Mouse (Mus musculus) hindbrain, embryonic 11.5 days (tissue): ENCODE measurements around the gene Izumo2. TPM values are rescaled to one million over a fixed set of nuclear protein-coding genes. Genes with fewer than 3 reads are reported as not detected.

Experiments
- ATAC-seq: fragments of 200-750 bp; cut with Nextera tagmentation; 2 replicates; pipeline ENCODE4 v1.8.0; 2017; ENCODE audit warnings: mild to moderate bottlenecking, moderate TSS enrichment, moderate library complexity; ENCODE audit not compliant: low FRiP score
- DNase-seq: peaks from one replicate; pipeline ENCODE4 v3.0.0-alpha.2; 2015; ENCODE audit warnings: low spot score
- H3K27ac ChIP-seq: fragments of 300-500 bp; sonication (generic); 2 replicates; pipeline ENCODE4 v1.5.1; 2014; ENCODE audit warnings: mild to moderate bottlenecking, low read depth, low read length
- H3K27me3 ChIP-seq: fragments of 300-500 bp; sonication (generic); 2 replicates; pipeline ENCODE4 v1.6.1; 2014; ENCODE audit warnings: mild to moderate bottlenecking, low read length, moderate library complexity, mixed read lengths; ENCODE audit not compliant: control insufficient read depth, insufficient read depth
- H3K36me3 ChIP-seq: fragments of 300-500 bp; sonication (generic); 2 replicates; pipeline ENCODE4 v1.6.1; 2014; ENCODE audit warnings: mild to moderate bottlenecking, low read length, moderate library complexity, mixed read lengths; ENCODE audit not compliant: control insufficient read depth, insufficient read depth
- H3K4me1 ChIP-seq: fragments of 300-500 bp; sonication (generic); replicated peaks from 2 replicates; pipeline ENCODE4 v1.6.1; 2014; ENCODE audit warnings: low read length, mixed read lengths; ENCODE audit not compliant: control insufficient read depth, insufficient read depth
- H3K4me2 ChIP-seq: fragments of 300-500 bp; sonication (generic); replicated peaks from 2 replicates; pipeline ENCODE4 v1.6.1; 2014; ENCODE audit warnings: mild to moderate bottlenecking, low read depth, low read length
- H3K4me3 ChIP-seq: fragments of 300-500 bp; sonication (generic); 2 replicates; pipeline ENCODE4 v1.5.1; 2014; ENCODE audit warnings: low read depth, low read length
- H3K9ac ChIP-seq: fragments of 300-500 bp; sonication (generic); 2 replicates; pipeline ENCODE4 v1.6.1; 2014; ENCODE audit warnings: low read depth, low read length
- H3K9me3 ChIP-seq: fragments of 300-500 bp; sonication (generic); 2 replicates; pipeline ENCODE4 v1.6.1; 2016; ENCODE audit warnings: low read length; ENCODE audit not compliant: control insufficient read depth
- WGBS: fragments of 180-500 bp; shearing (Covaris S2); extraction: QIAGEN DNeasy Blood & Tissue Kit; methylation state at CpG from one replicate; pipeline ENCODE4 v1.1.7; 2014; 5-methylcytosine and 5-hydroxymethylcytosine counted together
- polyA plus RNA-seq: library from polyadenylated mRNA; unstranded; fragments of >200 nt; fragmentation: Nextera tagmentation; extraction: Ambion mirVana; gene quantifications from 2 replicates; pipeline ENCODE4 v1.2.1, GENCODE M21; 2014

Gene Izumo2
- polyA plus RNA-seq, 1 experiment from 2014 or later = not detected

GRCm38 (mm10) chr7:44757164-44757563 lies 48.6 kb downstream of the Izumo2 start:
- Histone ChIP-seq H3K9ac (no peak overlapping the region), H3K4me1 (no peaks in the 10 kb centered on the region), H3K4me3 (no peak overlapping the region), H3K36me3 (0 out of 2 replicates have a peak, but pooled peaks cover 8% of the 10 kb centered on the region), H3K27me3 (no peaks in the 10 kb centered on the region), H3K4me2 (no peak overlapping the region), H3K9me3 (no peaks in the 10 kb centered on the region), H3K27ac (no peak overlapping the region)
- DNase-seq = no peak
- ATAC-seq = no peak
- 79% methylated on average over 2 of the region's 2 CpGs for WGBS

DNA sequence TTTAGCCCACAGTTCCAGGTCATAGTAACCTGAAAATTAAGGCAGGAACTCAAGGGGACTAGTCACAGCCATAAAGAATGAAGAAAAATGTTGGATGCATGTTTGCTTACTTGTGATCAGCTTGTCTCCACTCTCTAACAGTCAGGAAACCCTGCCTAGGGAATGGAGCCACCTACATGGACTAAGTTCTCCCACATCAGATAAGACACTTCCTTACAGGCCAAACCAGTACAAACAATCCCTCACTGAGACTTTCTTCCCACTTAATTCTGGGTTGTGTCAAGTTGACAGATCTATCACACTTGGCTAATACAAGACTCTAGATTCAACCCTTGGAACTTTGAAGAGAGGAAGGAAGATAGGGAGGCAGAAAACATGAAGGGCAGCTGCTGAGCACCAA lies 51.8 kb downstream of the Izumo2 start:
- H3K9me3 ChIP-seq = no peaks in the 10 kb centered on the region
- ATAC-seq = no peak
- no peak overlapping the region for H3K27ac ChIP-seq
- no peak overlapping the region for H3K4me2 ChIP-seq
- 0 out of 2 replicates have a peak, but pooled peaks cover 2% of the 10 kb centered on the region for H3K36me3 ChIP-seq
- DNase-seq = no peak
- no peaks in the 10 kb centered on the region for H3K27me3 ChIP-seq
- no peaks in the 10 kb centered on the region for H3K4me1 ChIP-seq
- H3K9ac ChIP-seq = no peak overlapping the region
- H3K4me3 ChIP-seq = no peak overlapping the region

- Histone ChIP-seq H3K27me3 (no peaks in the 10 kb centered on the region), H3K27ac (no peak overlapping the region), H3K9ac (no peak overlapping the region), H3K4me1 (no peaks in the 10 kb centered on the region), H3K4me3 (no peak overlapping the region), H3K4me2 (no peak overlapping the region), H3K9me3 (no peaks in the 10 kb centered on the region), H3K36me3 (0 out of 2 replicates have a peak, but pooled peaks cover 5% of the 10 kb centered on the region)
- 87% methylated on average over 5 of the region's 5 CpGs for WGBS
- DNase-seq = no peak
- ATAC-seq = no peak
Observed at GRCm38 (mm10) chr7:44768129-44768528, 59.6 kb downstream of the Izumo2 start.

Other genes with a start within 250 kb of the Izumo2 start
- gene Aspdh, start 243.4 kb upstream of the Izumo2 start, polyA plus RNA-seq = 1.2 and 2.1 TPM in 2 replicates
- 57.3 and 59.1 TPM in 2 replicates for gene Josd2, start 240.8 kb upstream of the Izumo2 start, polyA plus RNA-seq
- 90.2 and 97.2 TPM in 2 replicates for gene Emc10, start 212.2 kb upstream of the Izumo2 start, polyA plus RNA-seq
- 13.5 and 20.6 TPM in 2 replicates for gene Fam71e1, start 212.2 kb upstream of the Izumo2 start, polyA plus RNA-seq
- gene Mybpc2, start 184.1 kb upstream of the Izumo2 start, polyA plus RNA-seq = 0.07 and 0.19 TPM in 2 replicates
- gene Spib, start 176.7 kb upstream of the Izumo2 start, polyA plus RNA-seq = not detected in 2 replicates
- gene Pold1, start 159.9 kb upstream of the Izumo2 start, polyA plus RNA-seq = 40.9 and 43.2 TPM in 2 replicates
- gene Nr1h2, start 154.8 kb upstream of the Izumo2 start, polyA plus RNA-seq = 70.8 and 72.7 TPM in 2 replicates
- gene Napsa, start 136.4 kb upstream of the Izumo2 start, polyA plus RNA-seq = 0.28 and 0.66 TPM in 2 replicates
- gene Kcnc3, start 118.1 kb upstream of the Izumo2 start, polyA plus RNA-seq = 1.4 and 2.1 TPM in 2 replicates
- 1.9 and 2.3 TPM in 2 replicates for gene Myh14, start 37.9 kb upstream of the Izumo2 start, polyA plus RNA-seq
- gene Vrk3, start 39.7 kb downstream of the Izumo2 start, polyA plus RNA-seq = 32.5 and 36.7 TPM in 2 replicates
- gene Zfp473, start 42.3 kb downstream of the Izumo2 start, polyA plus RNA-seq = 3.0 and 3.7 TPM in 2 replicates
- 44.2 and 62.3 TPM in 2 replicates for gene Nup62, start 107.3 kb downstream of the Izumo2 start, polyA plus RNA-seq
- gene Il4i1, start 107.6 kb downstream of the Izumo2 start, polyA plus RNA-seq = 0.60 and 1.7 TPM in 2 replicates
- 1.9 and 2.0 TPM in 2 replicates for gene Atf5, start 107.9 kb downstream of the Izumo2 start, polyA plus RNA-seq
- gene Akt1s1, start 140.2 kb downstream of the Izumo2 start, polyA plus RNA-seq = 31.7 and 38.0 TPM in 2 replicates
- gene Tbc1d17, start 140.3 kb downstream of the Izumo2 start, polyA plus RNA-seq = 60.9 and 65.5 TPM in 2 replicates
- 26.3 and 27.6 TPM in 2 replicates for gene Pnkp, start 148.4 kb downstream of the Izumo2 start, polyA plus RNA-seq
- gene Ptov1, start 161.0 kb downstream of the Izumo2 start, polyA plus RNA-seq = 314 and 331 TPM in 2 replicates
- 72.7 and 76.2 TPM in 2 replicates for gene Med25, start 184.0 kb downstream of the Izumo2 start, polyA plus RNA-seq
- 13.9 and 18.7 TPM in 2 replicates for gene Fuz, start 187.3 kb downstream of the Izumo2 start, polyA plus RNA-seq
- 82.7 and 85.0 TPM in 2 replicates for gene Ap2a1, start 220.8 kb downstream of the Izumo2 start, polyA plus RNA-seq
- 0.09 and 0.14 TPM in 2 replicates for gene Tsks, start 234.5 kb downstream of the Izumo2 start, polyA plus RNA-seq